Mouse (Mus musculus): ENCODE data around the gene Gm21988. TPM values are rescaled to one million over a fixed set of nuclear protein-coding genes. Genes with fewer than 3 reads are reported as not detected.
A peak's percentile ranks its signal among the peaks of the same experiment; 100 is the strongest.

Gm21988 gene
- polyA plus RNA-seq, 1 experiment from 2014 or later = 10.1 TPM

DNA sequence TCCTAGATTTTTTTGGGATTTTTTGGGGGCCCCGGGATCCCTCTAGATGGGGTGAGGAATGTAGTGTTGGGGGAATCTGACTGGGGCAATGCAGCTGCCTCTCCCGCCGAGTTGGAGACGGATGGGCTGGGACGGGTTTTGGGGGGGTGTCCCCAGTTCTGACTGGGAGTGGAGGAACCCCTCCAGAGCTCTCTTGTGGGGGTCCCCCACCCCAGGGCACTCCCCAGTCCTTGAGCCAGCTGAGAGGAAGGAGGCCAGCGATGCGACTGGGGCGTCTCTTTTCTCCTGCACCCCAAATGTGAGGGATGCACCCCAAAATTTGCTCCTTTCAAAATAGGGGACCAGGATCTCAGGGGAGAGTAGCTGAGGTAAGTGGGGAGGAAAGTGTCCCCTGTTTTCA lies 6.6 kb downstream of the Gm21988 start:
- no peak for DNase-seq (ENCODE audit: extremely low spot score, low spot score)
- peak overlapping the region; percentile 87 for H3K27ac ChIP-seq
- peaks cover 25% of the 10 kb centered on the region for H3K36me3 ChIP-seq (replicated peaks)
- H3K9me3 ChIP-seq = no peaks in the 10 kb centered on the region
- peaks cover 42% of the 10 kb centered on the region for H3K27me3 ChIP-seq (ENCODE audit: poor library complexity, severe bottlenecking)
- peak overlapping the region; percentile 50 for H3K4me3 ChIP-seq
- H3K4me1 ChIP-seq = peaks cover 73% of the 10 kb centered on the region
- WGBS = 47% methylated on average over 8 of the region's 8 CpGs

DNA sequence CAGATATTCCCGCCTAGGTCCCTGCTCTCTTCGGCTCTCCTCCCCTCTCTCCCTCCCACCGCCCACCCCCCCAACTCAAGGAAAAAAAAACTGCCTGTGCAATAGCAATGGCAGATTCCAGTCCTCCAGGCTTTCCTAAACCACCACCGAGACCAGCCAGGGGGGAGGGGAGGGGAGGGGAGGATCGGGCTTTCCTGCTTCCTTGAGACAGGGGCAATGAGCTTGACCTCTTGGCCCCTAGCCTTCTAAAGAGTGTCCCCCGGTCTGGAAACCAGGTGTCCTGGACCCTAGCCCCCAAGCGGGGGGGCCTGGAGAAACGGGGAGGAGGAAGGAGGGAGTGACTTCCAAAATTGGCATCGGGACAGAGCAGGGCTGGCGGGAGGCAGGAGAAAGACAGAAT lies 7.1 kb downstream of the Gm21988 start:
- peak overlapping the region; percentile 87 for H3K27ac ChIP-seq
- no peaks in the 10 kb centered on the region for H3K9me3 ChIP-seq
- DNase-seq (ENCODE audit: extremely low spot score, low spot score) = no peak
- H3K36me3 ChIP-seq (replicated peaks) = peaks cover 25% of the 10 kb centered on the region
- peaks cover 75% of the 10 kb centered on the region for H3K4me1 ChIP-seq
- H3K27me3 ChIP-seq (ENCODE audit: poor library complexity, severe bottlenecking) = peaks cover 46% of the 10 kb centered on the region
- peak overlapping the region; percentile 50 for H3K4me3 ChIP-seq
- 8% methylated on average over 9 of the region's 10 CpGs for WGBS

DNA sequence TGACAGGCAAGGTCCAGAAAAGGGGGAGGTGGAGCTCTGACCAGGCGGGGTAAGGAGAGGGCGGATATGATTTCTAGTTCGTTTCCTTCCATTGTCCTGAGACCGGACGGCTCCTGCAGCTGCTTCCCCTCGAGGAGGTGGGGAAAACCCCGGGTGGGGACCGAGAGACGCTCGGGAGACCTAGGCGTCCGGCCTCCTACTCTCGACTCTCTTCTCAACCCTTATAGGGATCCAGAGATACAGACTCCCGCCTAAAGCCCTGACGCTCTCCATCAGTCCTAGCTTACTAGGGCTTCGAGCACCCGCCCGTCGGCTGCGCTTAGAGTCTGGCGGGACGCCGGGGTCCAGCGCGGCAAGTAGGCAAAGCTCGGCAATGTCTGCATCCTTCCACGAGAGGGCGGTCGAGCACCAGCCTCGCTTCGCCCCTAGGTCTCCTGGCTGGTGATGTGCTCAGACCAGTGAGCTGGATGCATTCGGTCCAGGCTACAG lies 9.3 kb downstream of the Gm21988 start:
- H3K4me3 ChIP-seq = peak overlapping the region; percentile 39
- 2% methylated on average over 32 of the region's 32 CpGs for WGBS
- peaks cover 69% of the 10 kb centered on the region for H3K27me3 ChIP-seq (ENCODE audit: poor library complexity, severe bottlenecking)
- peaks cover 15% of the 10 kb centered on the region for H3K36me3 ChIP-seq (replicated peaks)
- DNase-seq (ENCODE audit: extremely low spot score, low spot score) = peak; percentile 86
- H3K4me1 ChIP-seq = peaks cover 76% of the 10 kb centered on the region
- H3K9me3 ChIP-seq = no peaks in the 10 kb centered on the region
- H3K27ac ChIP-seq = peak overlapping the region; percentile 74

DNA sequence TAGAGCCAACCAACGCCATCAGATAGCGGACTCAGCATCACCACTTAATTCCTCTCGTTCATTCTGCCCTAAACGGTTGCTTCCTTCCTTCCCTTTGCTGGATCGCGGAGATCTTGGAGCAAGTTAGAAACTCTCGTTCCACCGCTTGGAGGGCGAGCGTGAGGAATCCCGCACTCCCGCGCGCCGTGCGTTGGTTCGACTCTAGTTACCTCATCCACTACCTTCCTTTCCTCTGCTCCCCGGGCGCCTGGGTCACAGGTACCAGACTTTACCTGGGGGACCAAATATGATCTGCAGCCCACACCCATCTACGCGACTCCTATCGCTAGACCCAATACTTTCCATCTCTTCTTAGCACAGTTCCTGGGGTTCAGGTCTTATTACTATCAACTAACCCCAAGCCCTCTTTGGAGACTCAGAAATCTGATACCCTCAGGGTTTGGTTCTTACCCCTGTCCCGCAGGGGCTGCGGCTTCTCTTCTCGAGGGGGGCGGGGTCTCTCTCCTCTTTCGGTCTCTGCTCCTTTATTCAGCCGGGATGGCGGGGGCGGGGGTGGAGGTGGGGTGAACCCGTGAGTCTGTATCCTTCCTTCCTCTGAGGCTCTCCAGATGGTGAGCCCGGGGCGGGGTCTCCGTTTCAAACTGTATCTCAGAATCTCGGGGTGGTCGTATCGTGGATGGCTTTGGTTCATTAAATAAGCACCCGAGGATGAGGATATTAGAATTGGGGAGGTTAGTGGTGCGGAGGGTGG lies 10.2 kb downstream of the Gm21988 start, which contains the start of gene Bcl6b:
Gene Bcl6b (minus strand): TSS at position 539 of the 751 bp plus-strand sequence.
- Histone ChIP-seq H3K9me3 (no peaks in the 10 kb centered on the region), H3K27ac (peak within 1 kb of the TSS; percentile 74), H3K4me3 (peak within 1 kb of the TSS; percentile 39), H3K36me3 (replicated peaks) (peaks cover 6% of the 10 kb centered on the region), H3K4me1 (peaks cover 73% of the 10 kb centered on the region), H3K27me3 (ENCODE audit: poor library complexity, severe bottlenecking) (peaks cover 77% of the 10 kb centered on the region)
- DNase-seq (ENCODE audit: extremely low spot score, low spot score) = no peak
- WGBS = 3% methylated on average over 39 of the region's 39 CpGs

DNA sequence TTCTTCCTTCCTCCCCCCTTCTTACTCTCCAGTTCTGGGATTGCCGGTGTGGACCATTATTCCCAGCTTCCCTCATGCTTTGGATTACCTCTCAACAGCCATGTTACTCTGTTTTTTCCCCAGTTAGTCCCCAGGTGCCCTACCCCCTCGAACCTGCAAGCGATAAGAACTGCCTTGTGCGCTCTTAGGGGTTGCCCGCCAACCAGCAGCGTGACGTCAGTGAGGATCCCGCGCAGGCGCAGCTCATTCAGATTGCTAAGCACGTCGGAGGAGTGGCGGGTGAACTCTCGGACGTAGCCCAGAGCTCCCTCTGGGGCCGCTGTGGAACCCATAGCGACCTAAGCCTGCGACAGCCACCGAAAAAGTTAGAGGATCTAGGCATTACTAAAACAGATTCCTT lies 10.8 kb downstream of the Gm21988 start:
- peaks cover 67% of the 10 kb centered on the region for H3K4me1 ChIP-seq
- DNase-seq (ENCODE audit: extremely low spot score, low spot score) = peak; percentile 81
- no peaks in the 10 kb centered on the region for H3K9me3 ChIP-seq
- under 1% methylated on average over 19 of the region's 19 CpGs for WGBS
- peak overlapping the region; percentile 74 for H3K27ac ChIP-seq
- H3K36me3 ChIP-seq (replicated peaks) = peaks cover under 1% of the 10 kb centered on the region; the same call in 1 of the 2 replicates
- peak overlapping the region; percentile 39 for H3K4me3 ChIP-seq
- peaks cover 83% of the 10 kb centered on the region for H3K27me3 ChIP-seq (ENCODE audit: poor library complexity, severe bottlenecking)

DNA sequence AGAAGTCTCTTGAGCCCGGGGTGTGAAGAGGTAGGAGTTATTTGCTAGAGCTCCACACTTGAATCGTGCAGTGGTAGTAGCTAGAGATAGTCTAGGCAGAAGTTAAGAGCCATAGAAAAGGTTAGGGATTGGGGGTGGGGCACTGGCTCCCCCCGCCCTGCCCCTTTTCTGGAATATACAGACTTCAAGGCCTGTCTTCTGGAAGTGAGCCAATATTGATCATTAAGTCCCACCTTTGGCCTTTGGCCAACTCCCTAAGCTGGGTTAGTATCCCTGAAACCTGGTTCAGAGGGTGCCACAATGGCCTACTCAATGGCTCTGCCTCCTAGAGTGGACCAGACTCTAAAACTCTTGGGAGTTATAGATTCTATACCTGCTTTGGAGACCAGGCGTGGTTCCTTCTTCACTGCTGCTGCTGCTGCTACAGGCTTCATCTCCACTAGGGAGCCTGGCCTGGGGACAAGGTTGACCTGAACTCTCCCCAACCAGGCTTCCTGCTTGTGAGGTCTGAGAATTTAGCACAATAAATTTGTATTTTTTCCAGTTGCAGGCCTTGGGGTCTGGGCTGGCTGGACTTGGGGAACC lies 11.9 kb downstream of the Gm21988 start:
- 85% methylated on average over 4 of the region's 4 CpGs for WGBS
- Histone ChIP-seq H3K4me3 (peak overlapping the region; percentile 39; the same call in 1 of the 2 replicates), H3K9me3 (no peaks in the 10 kb centered on the region), H3K36me3 (replicated peaks) (no peaks in the 10 kb centered on the region), H3K27ac (no peak overlapping the region), H3K4me1 (peaks cover 56% of the 10 kb centered on the region), H3K27me3 (ENCODE audit: poor library complexity, severe bottlenecking) (peaks cover 89% of the 10 kb centered on the region)
- no peak for DNase-seq (ENCODE audit: extremely low spot score, low spot score)

DNA sequence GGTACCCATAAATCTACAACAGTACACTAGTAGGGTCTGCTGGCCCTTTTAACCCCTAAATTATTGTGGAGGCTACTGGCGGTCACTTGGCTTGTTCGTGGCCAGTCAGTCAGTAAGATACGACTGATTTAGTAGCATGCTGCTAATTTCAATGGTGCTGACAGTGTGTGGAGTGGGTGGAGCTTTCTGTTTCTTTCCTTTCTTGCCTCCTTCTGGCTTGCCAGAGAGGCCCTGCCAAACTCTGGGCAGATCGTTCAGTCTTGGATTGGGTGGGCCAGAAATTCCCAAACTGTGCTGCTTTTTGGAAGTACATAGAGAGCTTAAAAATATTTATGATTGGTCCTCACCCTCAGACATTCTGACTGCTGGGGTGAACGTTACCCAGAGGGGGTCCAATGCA lies 12.5 kb downstream of the Gm21988 start:
- H3K4me3 ChIP-seq = peak overlapping the region; percentile 39
- 43% methylated on average over 5 of the region's 5 CpGs for WGBS

DNA sequence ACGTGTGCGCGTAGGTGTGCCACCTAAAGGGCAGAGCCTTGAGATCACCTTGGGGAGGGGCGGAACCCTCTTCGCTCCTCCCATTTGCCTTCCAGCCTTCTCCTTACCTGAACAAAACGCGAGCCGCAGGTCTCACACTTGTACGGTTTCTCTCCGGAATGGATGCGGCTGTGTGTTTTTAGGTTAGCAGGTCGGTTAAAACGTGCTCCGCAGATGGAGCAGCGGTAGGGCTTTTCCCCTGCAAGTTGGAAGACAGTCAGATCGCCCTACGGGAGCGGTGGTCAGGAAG lies 13.1 kb downstream of the Gm21988 start:
- WGBS = 3% methylated on average over 18 of the region's 18 CpGs
- no peak for DNase-seq (ENCODE audit: extremely low spot score, low spot score)

More for the DNA sequence above, 12.5 kb downstream of the Gm21988 start:
- Histone ChIP-seq H3K4me1 (peaks cover 54% of the 10 kb centered on the region), H3K27me3 (ENCODE audit: poor library complexity, severe bottlenecking) (peaks cover 92% of the 10 kb centered on the region), H3K27ac (no peak overlapping the region), H3K36me3 (replicated peaks) (no peaks in the 10 kb centered on the region), H3K9me3 (no peaks in the 10 kb centered on the region)
- no peak for DNase-seq (ENCODE audit: extremely low spot score, low spot score)

DNA sequence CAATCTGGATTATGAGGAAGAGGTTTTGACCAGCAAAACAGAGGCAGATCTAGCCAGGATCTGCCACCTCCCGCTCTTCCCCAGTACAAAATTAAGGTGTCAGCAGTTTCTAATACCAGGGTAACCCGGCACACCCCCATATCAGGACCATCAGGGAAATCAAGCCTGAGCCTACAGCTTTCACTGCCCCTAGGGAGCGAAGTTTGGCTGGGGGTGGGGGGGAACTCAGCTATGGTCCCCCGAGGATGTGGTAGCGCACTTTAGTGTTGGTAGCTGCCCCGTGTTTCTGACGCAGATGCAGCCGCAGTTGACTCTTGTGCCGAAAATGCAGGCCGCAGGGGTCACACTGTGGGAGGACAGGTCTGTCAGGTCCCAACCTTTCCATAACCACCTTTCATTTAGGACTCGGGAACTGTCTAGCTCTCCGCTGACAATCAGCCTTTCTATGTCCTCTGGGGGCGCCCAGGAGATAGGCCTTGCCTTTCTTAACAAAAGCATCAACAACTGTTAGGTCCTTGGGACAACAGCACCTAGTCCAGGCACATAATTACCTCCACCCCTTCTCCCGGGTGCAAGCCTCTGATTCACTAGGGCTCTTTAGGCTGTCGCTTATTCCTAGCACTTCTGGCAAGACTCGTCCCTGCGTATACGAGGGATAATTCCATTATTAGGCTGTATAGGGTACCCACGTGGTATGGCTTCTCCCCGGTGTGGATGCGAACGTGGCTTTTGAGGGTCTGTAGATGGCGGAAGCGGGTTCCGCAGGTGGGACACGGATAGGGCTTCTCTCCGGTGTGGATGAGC lies 13.6 kb downstream of the Gm21988 start:
- no peaks in the 10 kb centered on the region for H3K36me3 ChIP-seq (replicated peaks)
- 17% methylated on average over 27 of the region's 27 CpGs for whole genome bisulfite sequencing
- peaks cover 63% of the 10 kb centered on the region for H3K4me1 ChIP-seq
- peaks cover 87% of the 10 kb centered on the region for H3K27me3 ChIP-seq (ENCODE audit: poor library complexity, severe bottlenecking)
- peak overlapping the region; percentile 39 for H3K4me3 ChIP-seq
- H3K27ac ChIP-seq = peak overlapping the region; percentile 35; the same call in 1 of the 2 replicates
- H3K9me3 ChIP-seq = no peaks in the 10 kb centered on the region
- DNase-seq (ENCODE audit: extremely low spot score, low spot score) = peak; percentile 23

More for the DNA sequence above, 13.1 kb downstream of the Gm21988 start:
- Histone ChIP-seq H3K27ac (peak overlapping the region; percentile 35; the same call in 1 of the 2 replicates), H3K27me3 (ENCODE audit: poor library complexity, severe bottlenecking) (peaks cover 92% of the 10 kb centered on the region), H3K36me3 (replicated peaks) (no peaks in the 10 kb centered on the region), H3K4me3 (peak overlapping the region; percentile 39), H3K9me3 (no peaks in the 10 kb centered on the region), H3K4me1 (peaks cover 57% of the 10 kb centered on the region)

DNA sequence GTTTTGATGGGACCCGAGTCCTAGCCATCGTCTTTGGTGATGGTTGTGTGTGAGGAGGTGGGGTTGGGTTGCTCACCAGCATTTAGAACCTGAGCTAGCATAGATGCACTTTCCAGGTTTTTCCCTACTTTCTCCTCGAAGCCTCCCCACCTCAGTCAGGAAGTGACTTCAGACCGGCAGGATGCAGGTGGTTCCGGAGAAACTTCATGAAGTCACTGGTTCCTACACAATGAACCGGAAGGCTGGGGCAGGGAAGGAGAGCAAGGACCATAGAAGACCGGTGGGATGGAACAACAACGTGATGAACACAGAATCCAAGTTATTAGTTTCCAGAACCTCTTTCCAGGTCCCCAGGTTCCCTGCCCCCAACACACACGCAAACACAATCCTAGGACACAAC lies 15.9 kb downstream of the Gm21988 start:
- H3K36me3 ChIP-seq (replicated peaks) = peaks cover under 1% of the 10 kb centered on the region; the same call in 1 of the 2 replicates
- 87% methylated on average over 9 of the region's 9 CpGs for WGBS
- no peak overlapping the region for H3K4me3 ChIP-seq
- H3K4me1 ChIP-seq = peaks cover 64% of the 10 kb centered on the region
- H3K27ac ChIP-seq = no peak overlapping the region
- no peaks in the 10 kb centered on the region for H3K9me3 ChIP-seq
- H3K27me3 ChIP-seq (ENCODE audit: poor library complexity, severe bottlenecking) = peaks cover 79% of the 10 kb centered on the region
- no peak for DNase-seq (ENCODE audit: extremely low spot score, low spot score)

DNA sequence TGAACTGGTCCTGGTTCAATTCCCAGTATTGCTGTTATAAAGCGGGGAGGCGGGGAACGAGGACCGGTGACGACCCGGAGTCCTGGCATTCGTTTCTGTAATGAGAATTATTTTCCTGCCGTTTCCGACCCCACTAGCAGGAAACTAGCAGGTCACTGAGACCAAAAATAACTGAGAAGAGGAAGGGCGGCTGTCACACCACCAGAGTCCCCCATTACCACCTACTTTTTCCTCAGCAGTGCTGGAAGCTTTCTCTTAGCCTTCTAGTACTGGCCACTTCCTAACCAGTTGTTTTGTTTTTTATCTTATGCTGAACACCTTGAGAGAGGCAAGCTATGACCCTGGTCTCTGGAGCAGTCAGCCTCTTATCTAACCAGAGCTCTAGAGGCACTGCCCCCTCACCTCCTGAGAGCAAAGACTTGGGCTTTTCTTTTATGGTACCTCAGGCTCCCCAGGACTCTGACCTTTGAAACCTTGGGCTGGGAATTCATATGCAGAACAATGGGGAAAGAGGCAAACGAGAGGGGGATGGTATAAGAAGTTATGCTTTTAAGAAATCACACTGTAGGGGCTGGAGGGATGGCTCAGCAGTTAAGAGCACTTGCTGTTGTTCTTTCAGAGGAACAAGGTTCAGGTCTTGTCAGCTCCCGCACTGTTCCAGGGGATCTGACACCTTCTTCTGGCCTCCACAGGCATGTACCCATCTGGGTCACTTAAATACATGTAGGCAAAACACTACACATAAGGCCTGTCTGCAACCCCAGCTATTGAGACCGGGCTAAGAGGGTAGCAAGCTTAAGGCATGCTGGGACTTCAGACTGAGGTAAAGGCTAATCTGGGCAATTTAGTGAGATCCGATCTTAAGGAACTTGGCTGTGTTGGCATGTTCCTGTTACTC lies 17.8 kb downstream of the Gm21988 start:
- Histone ChIP-seq H3K4me3 (peak overlapping the region; percentile 65), H3K27me3 (ENCODE audit: poor library complexity, severe bottlenecking) (peaks cover 79% of the 10 kb centered on the region), H3K9me3 (no peaks in the 10 kb centered on the region), H3K36me3 (replicated peaks) (peaks cover 19% of the 10 kb centered on the region), H3K4me1 (peaks cover 54% of the 10 kb centered on the region), H3K27ac (peak overlapping the region; percentile 90)
- 10% methylated on average over 14 of the region's 14 CpGs for WGBS
- no peak for DNase-seq (ENCODE audit: extremely low spot score, low spot score)
